Mouse (Mus musculus): ENCODE measurements around the gene Ncapd3. TPM values are rescaled to one million over a fixed set of nuclear protein-coding genes. Genes with fewer than 3 reads are reported as not detected.

Gene Ncapd3
- polyA plus RNA-seq, 1 experiment from 2014 or later = 23.2 TPM

DNA sequence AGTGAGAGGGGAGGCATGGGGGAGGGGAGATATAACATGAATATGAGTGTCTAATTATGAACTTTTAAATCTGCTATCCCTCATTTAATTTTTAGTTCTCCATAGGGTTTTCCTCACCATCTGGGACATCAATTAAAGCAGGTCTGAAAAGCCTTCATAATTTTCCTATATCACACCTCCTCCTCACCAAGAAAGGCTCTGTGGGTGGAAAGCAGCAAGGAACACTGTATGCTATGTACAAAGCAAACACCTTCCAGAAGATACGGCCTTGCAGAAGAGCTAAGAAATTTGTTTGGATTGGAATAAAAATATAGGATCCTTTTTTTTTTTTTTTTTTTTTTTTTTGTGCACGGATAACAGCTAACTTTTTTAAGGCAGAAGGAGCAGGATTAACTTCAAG is 94.0 kb downstream of the Ncapd3 start:
- 83% methylated on average over 2 of the region's 2 CpGs for WGBS
- H3K4me2 ChIP-seq = no peak overlapping the region
- ATAC-seq (ENCODE audit: insufficient number of reproducible peaks, low FRiP score) = no peak
- 0 out of 2 replicates have a peak, but pooled peaks cover 3% of the 10 kb centered on the region for H3K36me3 ChIP-seq
- peaks cover 7% of the 10 kb centered on the region for H3K9me3 ChIP-seq (replicated peaks)
- H3K4me1 ChIP-seq (replicated peaks) = peaks cover 16% of the 10 kb centered on the region
- H3K27me3 ChIP-seq (replicated peaks) = no peaks in the 10 kb centered on the region
- no peak overlapping the region for H3K27ac ChIP-seq (ENCODE audit: poor library complexity, severe bottlenecking)
- no peak overlapping the region for H3K4me3 ChIP-seq
- H3K9ac ChIP-seq = no peak overlapping the region

DNA sequence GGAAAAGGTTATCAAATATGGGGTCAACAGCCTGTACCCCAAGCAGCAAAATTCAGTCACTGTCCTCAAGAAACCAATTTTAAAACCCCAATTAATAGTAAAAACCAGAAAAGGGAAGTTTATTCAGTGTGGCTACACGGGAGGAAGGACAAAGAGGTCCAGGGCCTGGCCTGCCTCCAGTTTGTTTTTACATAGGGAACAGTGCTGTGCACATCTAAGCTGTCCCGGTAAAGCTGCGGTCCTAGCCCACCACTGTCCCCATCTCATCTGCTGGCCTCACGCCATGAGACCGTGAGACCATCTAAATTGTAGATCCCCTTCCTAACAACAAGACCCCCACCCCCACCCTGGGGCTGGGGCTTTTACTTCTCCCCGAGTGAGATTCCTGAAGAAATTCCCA is 95.5 kb downstream of the Ncapd3 start:
- Histone ChIP-seq H3K36me3 (0 out of 2 replicates have a peak, but pooled peaks cover 3% of the 10 kb centered on the region), H3K4me1 (replicated peaks) (peaks cover 22% of the 10 kb centered on the region), H3K4me3 (no peak overlapping the region), H3K4me2 (no peak overlapping the region), H3K27ac (ENCODE audit: poor library complexity, severe bottlenecking) (no peak overlapping the region), H3K9ac (no peak overlapping the region), H3K27me3 (replicated peaks) (no peaks in the 10 kb centered on the region), H3K9me3 (replicated peaks) (peaks cover 7% of the 10 kb centered on the region)
- 56% methylated on average over 6 of the region's 6 CpGs for WGBS
- ATAC-seq (ENCODE audit: insufficient number of reproducible peaks, low FRiP score) = no peak

DNA sequence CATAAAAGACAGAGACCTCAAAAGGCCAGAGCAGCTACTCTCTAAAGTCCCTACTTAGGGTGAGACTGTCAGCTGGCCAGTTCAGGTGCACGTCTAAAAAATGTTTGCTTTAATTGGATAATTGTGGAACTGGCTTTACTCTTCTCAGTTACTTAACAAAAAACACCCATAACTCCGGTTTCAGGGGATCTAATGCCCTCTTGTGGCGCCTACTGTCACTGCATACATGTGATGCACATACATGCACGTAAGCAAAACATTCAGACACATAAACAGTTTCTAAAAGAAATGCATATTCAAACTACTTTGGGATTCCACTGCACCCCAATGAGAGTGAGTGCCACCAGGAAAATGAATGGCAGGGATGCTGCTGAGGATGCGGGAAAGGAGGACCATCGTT is 96.6 kb downstream of the Ncapd3 start:
- Histone ChIP-seq H3K27ac (ENCODE audit: poor library complexity, severe bottlenecking) (no peak overlapping the region), H3K9ac (no peak overlapping the region), H3K4me3 (no peak overlapping the region), H3K27me3 (replicated peaks) (no peaks in the 10 kb centered on the region), H3K4me2 (no peak overlapping the region), H3K36me3 (0 out of 2 replicates have a peak, but pooled peaks cover 3% of the 10 kb centered on the region), H3K4me1 (replicated peaks) (peaks cover 22% of the 10 kb centered on the region), H3K9me3 (replicated peaks) (peaks cover 5% of the 10 kb centered on the region)
- ATAC-seq (ENCODE audit: insufficient number of reproducible peaks, low FRiP score) = no peak
- 86% methylated on average over 6 of the region's 6 CpGs for WGBS

DNA sequence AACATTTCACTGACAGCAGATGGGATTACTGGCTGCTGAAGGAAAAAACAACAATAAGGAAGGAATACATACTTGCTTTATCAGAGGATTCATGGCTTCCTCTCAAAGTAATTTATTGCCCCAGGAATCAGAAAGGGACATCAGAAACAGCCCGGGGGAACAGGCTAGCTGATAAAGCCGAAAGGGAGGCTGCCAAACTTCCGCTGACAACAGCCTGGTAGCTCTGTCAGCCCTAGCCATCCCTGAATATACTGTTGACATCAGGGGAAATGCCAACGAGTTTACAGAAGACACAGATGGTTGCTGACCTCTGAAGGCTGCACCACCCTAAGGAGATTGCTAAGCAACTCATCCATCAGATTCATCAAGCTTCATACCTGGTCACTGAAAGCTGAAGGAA is 98.7 kb downstream of the Ncapd3 start:
- 48% methylated on average over 4 of the region's 4 CpGs for WGBS
- H3K4me1 ChIP-seq (replicated peaks) = peaks cover 22% of the 10 kb centered on the region
- no peak overlapping the region for H3K4me3 ChIP-seq
- peaks cover 5% of the 10 kb centered on the region for H3K9me3 ChIP-seq (replicated peaks)
- no peak overlapping the region for H3K4me2 ChIP-seq
- no peak for ATAC-seq (ENCODE audit: insufficient number of reproducible peaks, low FRiP score)
- no peaks in the 10 kb centered on the region for H3K27me3 ChIP-seq (replicated peaks)
- peaks cover 6% of the 10 kb centered on the region for H3K36me3 ChIP-seq
- no peak overlapping the region for H3K27ac ChIP-seq (ENCODE audit: poor library complexity, severe bottlenecking)
- H3K9ac ChIP-seq = no peak overlapping the region

DNA sequence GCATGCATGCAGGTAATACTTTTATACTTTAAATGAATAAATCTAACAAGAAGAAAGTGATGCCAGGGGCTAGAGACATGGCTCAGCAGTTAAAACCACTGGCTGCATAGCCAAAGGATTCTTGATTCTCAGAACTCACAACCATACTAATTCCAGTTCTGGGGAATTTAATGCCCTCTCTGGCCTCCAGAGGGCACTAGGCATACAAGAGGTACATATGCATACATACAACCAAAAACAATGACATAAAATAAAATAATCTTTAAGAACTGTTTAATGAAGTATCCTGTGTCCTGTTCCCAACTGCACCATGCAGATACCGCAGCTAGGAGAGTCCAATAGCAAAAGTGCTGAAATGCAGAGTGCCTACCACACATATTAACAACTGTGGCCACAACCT is 104.4 kb downstream of the Ncapd3 start:
- H3K4me3 ChIP-seq = no peak overlapping the region
- 74% methylated on average over 1 of the region's 1 CpGs for WGBS
- peaks cover 3% of the 10 kb centered on the region for H3K36me3 ChIP-seq
- no peaks in the 10 kb centered on the region for H3K27me3 ChIP-seq (replicated peaks)
- H3K4me1 ChIP-seq (replicated peaks) = peaks cover 10% of the 10 kb centered on the region
- H3K4me2 ChIP-seq = no peak overlapping the region
- H3K9me3 ChIP-seq (replicated peaks) = no peaks in the 10 kb centered on the region
- no peak overlapping the region for H3K9ac ChIP-seq
- ATAC-seq (ENCODE audit: insufficient number of reproducible peaks, low FRiP score) = no peak
- H3K27ac ChIP-seq (ENCODE audit: poor library complexity, severe bottlenecking) = no peak overlapping the region

DNA sequence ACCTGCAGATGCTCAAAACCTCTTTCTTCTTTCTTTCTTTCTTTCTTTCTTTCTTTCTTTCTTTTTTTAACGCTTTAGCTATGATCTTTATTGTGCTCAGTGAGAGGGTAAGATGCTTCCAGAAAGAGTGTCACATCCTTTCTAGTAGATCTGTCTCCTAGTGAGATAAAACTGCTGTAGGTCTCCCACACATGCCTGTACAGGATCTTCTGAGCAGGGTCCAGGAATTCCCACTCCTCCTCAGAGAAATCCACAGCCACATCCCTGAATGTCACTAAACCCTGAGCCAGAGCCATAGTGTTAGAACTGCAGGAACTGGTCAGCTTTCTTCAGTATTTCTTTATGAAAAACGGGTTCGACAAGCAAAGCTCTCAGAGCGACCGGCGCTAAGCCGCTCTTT is 105.4 kb downstream of the Ncapd3 start:
- Histone ChIP-seq H3K4me1 (replicated peaks) (peaks cover 9% of the 10 kb centered on the region), H3K36me3 (peaks cover 3% of the 10 kb centered on the region), H3K4me2 (no peak overlapping the region), H3K4me3 (no peak overlapping the region), H3K27me3 (replicated peaks) (no peaks in the 10 kb centered on the region), H3K9ac (no peak overlapping the region), H3K27ac (ENCODE audit: poor library complexity, severe bottlenecking) (no peak overlapping the region), H3K9me3 (replicated peaks) (no peaks in the 10 kb centered on the region)
- no peak for ATAC-seq (ENCODE audit: insufficient number of reproducible peaks, low FRiP score)
- WGBS = 87% methylated on average over 7 of the region's 7 CpGs

DNA sequence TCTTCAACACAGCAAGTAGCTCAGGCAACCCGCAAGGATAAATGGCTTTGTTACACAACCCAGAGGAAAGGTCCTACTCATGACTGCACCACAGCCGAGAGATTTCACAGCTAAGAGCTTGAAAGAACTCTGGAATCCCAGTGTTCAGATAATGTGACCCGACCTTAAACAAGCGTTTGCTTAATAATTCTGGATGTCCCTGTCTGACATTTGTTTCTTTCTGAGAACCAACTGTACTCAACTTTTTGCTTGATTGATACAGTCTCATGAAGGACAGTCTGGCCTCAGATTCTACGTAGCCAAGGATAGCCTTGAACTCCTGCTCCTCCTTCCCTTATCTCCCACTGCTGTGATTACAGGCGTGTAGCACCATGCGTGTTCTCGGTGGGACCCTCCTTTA is 106.7 kb downstream of the Ncapd3 start:
- WGBS = 64% methylated on average over 8 of the region's 8 CpGs
- H3K27me3 ChIP-seq (replicated peaks) = no peaks in the 10 kb centered on the region
- no peak overlapping the region for H3K4me3 ChIP-seq
- H3K9ac ChIP-seq = no peak overlapping the region
- ATAC-seq (ENCODE audit: insufficient number of reproducible peaks, low FRiP score) = no peak
- H3K4me2 ChIP-seq = no peak overlapping the region
- no peak overlapping the region for H3K27ac ChIP-seq (ENCODE audit: poor library complexity, severe bottlenecking)
- peaks cover 21% of the 10 kb centered on the region for H3K4me1 ChIP-seq (replicated peaks)
- no peaks in the 10 kb centered on the region for H3K9me3 ChIP-seq (replicated peaks)
- H3K36me3 ChIP-seq = peaks cover 5% of the 10 kb centered on the region

DNA sequence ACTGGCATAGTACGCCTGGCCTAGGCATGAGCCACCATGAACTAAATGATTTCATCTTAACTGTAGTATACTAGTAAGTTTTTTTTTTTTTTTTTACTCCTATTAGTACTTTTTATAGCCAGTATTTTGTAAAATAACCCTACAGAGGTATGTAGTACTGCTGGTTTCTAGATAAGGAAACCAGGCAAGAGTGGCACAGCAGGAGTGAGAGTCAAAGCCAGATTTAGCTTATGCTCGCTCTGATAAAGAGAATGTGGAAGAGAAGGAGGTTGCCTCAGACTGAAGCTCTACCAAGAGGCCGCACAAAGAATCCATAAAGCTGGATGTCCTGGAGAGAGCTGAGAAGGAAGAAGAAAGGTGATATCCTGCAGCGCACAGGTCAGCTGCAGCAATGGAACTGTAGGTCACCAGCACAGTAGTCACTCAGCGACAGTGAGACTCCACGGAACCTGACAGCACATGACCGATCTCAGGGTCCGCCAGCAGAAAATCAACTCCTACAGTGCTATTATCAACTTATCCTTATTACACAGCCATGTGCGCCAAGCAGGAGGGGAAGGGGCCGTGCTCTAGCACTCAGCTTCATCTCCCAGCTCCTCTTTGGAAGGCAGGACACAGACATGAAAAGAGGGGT is 110.6 kb downstream of the Ncapd3 start:
- H3K9me3 ChIP-seq (replicated peaks) = no peaks in the 10 kb centered on the region
- H3K4me3 ChIP-seq = no peak overlapping the region
- H3K36me3 ChIP-seq = peaks cover 5% of the 10 kb centered on the region
- no peak for ATAC-seq (ENCODE audit: insufficient number of reproducible peaks, low FRiP score)
- no peak overlapping the region for H3K4me2 ChIP-seq
- H3K4me1 ChIP-seq (replicated peaks) = peaks cover 30% of the 10 kb centered on the region
- H3K27me3 ChIP-seq (replicated peaks) = no peaks in the 10 kb centered on the region
- peak overlapping the region; percentile 72 for H3K27ac ChIP-seq (ENCODE audit: poor library complexity, severe bottlenecking)
- H3K9ac ChIP-seq = peak overlapping the region; percentile 14; the same call in 1 of the 2 replicates
- WGBS = 78% methylated on average over 10 of the region's 10 CpGs

DNA sequence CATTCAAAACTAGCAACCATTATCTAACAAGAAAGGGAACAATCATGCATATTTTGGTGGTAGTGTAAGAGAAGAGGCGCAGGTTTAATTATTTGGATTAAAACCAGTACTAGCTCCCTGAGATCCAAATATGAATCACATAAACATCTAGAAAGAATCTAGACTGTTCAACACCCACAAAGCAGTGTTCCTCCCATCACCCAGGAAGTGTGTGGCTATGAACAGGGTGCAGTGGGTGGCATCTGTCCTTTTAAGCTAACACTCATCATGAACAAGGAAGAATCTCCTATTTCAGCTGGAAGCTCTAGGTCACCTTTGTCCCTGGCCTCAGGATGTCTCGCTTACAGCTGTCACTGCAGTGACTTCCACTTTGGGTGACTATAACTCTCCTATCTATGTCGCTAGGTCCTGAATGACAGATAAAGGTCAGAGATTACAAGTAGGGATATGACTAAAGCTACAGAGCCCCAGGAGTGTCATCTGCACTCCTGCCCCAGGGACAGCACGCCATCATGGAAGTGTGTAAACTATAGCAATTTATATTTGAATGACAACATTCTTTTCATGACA is 114.4 kb downstream of the Ncapd3 start:
- WGBS = 61% methylated on average over 4 of the region's 4 CpGs
- no peak overlapping the region for H3K27ac ChIP-seq (ENCODE audit: poor library complexity, severe bottlenecking)
- H3K9ac ChIP-seq = no peak overlapping the region
- H3K9me3 ChIP-seq (replicated peaks) = no peaks in the 10 kb centered on the region
- ATAC-seq (ENCODE audit: insufficient number of reproducible peaks, low FRiP score) = no peak
- H3K4me2 ChIP-seq = no peak overlapping the region
- peaks cover 5% of the 10 kb centered on the region for H3K36me3 ChIP-seq
- no peak overlapping the region for H3K4me3 ChIP-seq
- H3K27me3 ChIP-seq (replicated peaks) = no peaks in the 10 kb centered on the region
- H3K4me1 ChIP-seq (replicated peaks) = peaks cover 38% of the 10 kb centered on the region

Other genes with a start within 250 kb of the Ncapd3 start
- 1.0 and 1.2 TPM in 2 replicates for gene Glb1l2, start 223.7 kb upstream of the Ncapd3 start, polyA plus RNA-seq (2016; fragmentation: Nextera tagmentation; extraction: Ambion mirVana)
- not detected in 2 replicates for gene Glb1l3, start 169.3 kb upstream of the Ncapd3 start, polyA plus RNA-seq (2016; fragmentation: Nextera tagmentation; extraction: Ambion mirVana)
- gene Gm1110, start 107.1 kb upstream of the Ncapd3 start, polyA plus RNA-seq (2016; fragmentation: Nextera tagmentation; extraction: Ambion mirVana) = 0.06 and 0.09 TPM in 2 replicates
- 39.7 and 40.1 TPM in 2 replicates for gene Acad8, start 30.6 kb upstream of the Ncapd3 start, polyA plus RNA-seq (2016; fragmentation: Nextera tagmentation; extraction: Ambion mirVana)
- gene Thyn1, start 30.5 kb upstream of the Ncapd3 start, polyA plus RNA-seq (2016; fragmentation: Nextera tagmentation; extraction: Ambion mirVana) = 105 and 106 TPM in 2 replicates
- 26.7 and 29.6 TPM in 2 replicates for gene Vps26b, start 110 bp upstream of the Ncapd3 start, polyA plus RNA-seq (2016; fragmentation: Nextera tagmentation; extraction: Ambion mirVana)
- 47.4 and 50.0 TPM in 2 replicates for gene Jam3, start 125.2 kb downstream of the Ncapd3 start, polyA plus RNA-seq (2016; fragmentation: Nextera tagmentation; extraction: Ambion mirVana)

Measured in heart, embryonic 12.5 days (tissue).